Mouse (Mus musculus): ENCODE measurements at regions not wholly inside any gene's neighbourhood (a gene's known extent, or its start where the extent isn't known, plus 50 kb on each side); places are given as distances from the start of the nearest gene placed in this dataset.

DNA sequence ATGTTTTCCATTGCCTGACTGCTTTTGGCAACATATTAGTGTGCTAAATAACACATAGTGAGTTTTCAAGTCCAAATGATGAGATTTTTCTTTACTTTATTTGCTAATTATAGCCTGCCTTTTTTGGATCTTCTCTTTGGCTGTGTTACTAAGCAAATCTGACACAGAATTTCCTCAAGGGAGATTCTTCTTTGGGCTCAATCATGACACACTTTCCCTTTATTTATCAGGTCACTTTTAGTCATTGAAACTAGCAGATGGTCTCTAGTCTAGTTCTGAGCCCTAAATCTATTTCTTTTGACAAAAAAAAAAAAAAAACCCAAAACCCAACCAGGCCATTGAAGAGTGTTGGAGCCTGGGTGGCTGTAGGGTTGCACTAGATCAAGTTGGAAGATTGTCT, 147.4 kb upstream of the Trpm3 start:
- ATAC-seq (no peak), DNase-seq (ENCODE audit: low spot score) (no peak)

DNA sequence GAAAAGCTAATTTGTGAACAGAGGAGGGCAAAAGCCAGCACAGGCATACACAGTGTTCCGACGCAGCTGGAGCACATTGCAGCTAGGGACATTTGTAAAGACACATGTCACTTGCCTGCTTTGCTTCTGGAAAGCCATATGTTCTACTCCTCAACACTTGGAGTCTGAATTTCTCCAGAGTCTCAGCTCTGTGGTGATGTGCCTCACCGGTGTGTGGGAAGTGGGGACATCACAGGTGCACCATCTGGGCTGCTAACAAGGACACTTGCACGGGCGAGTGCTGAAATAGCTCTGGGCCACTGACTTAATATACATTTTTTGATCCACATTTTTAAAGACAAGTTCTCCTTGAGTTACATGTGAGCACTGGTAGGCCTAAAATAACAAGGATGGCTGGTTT, 139.2 kb upstream of the Trpm3 start:
- no peaks in the 10 kb centered on the region for H3K36me3 ChIP-seq (ENCODE audit: insufficient read depth, low read length)
- H3K4me2 ChIP-seq (ENCODE audit: low read depth, low read length) = no peak overlapping the region

More for the DNA sequence above, 147.4 kb upstream of the Trpm3 start:
- H3K9me3 ChIP-seq (ENCODE audit: low read length) = no peaks in the 10 kb centered on the region
- no peak overlapping the region for H3K4me3 ChIP-seq (ENCODE audit: low read length)
- no peak for TF ChIP-seq CTCF (IDR thresholded peaks at IDR 0.05; ENCODE audit: low read depth)
- H3K27me3 ChIP-seq (ENCODE audit: insufficient read depth, low read length) = no peaks in the 10 kb centered on the region
- no peaks in the 10 kb centered on the region for H3K4me1 ChIP-seq (ENCODE audit: insufficient read depth, low read length)
- H3K9ac ChIP-seq (replicated peaks; ENCODE audit: low read length) = no peak overlapping the region
- no peaks in the 10 kb centered on the region for H3K36me3 ChIP-seq (ENCODE audit: insufficient read depth, low read length)
- no peak overlapping the region for H3K4me2 ChIP-seq (ENCODE audit: low read depth, low read length)
- no peak overlapping the region for H3K27ac ChIP-seq

DNA sequence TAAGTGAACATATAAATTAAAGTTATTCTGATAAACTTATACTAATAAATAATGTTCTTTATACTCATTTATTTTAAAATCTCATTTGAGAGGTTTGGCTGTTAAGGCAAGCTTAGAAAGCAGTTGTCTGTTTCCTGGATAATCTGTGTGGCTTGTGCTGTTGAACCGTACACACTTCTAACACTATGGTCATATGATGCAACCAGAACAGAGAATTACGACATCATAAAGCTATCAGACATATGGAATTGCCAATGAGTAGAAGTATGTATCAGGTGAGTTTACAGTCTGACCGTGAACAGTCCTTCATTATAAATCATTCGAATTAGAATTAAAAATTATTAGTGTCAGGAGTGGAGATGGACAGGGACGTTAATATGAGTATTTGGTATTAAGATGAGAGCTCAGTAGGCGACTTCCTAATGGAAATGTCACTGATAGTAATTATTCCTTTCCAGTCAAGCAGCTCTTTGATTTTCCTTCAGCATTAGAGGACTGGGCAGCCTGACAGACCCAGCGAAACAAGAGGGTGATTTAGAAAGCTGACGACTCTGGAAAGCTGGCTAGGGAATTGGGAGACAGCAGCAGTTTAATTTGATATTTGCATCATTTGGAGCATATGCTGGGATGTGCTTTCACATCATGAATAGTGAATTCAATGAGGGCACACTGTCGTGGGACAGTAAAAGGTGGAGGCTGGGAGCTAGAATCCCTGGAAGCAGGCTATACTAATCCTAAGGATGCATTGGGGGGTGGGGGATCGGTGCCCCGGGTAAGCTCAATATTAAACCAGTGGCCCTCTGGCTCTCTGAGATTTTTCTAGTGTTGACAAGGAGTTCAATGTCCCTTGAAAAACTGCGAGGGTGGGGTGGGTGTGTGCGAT, 130.6 kb upstream of the Trpm3 start:
- Histone ChIP-seq H3K4me3 (ENCODE audit: low read length) (no peak overlapping the region), H3K27me3 (ENCODE audit: insufficient read depth, low read length) (no peaks in the 10 kb centered on the region), H3K4me2 (ENCODE audit: low read depth, low read length) (no peak overlapping the region), H3K9ac (replicated peaks; ENCODE audit: low read length) (no peak overlapping the region), H3K4me1 (ENCODE audit: insufficient read depth, low read length) (no peaks in the 10 kb centered on the region), H3K9me3 (ENCODE audit: low read length) (no peaks in the 10 kb centered on the region), H3K36me3 (ENCODE audit: insufficient read depth, low read length) (no peaks in the 10 kb centered on the region), H3K27ac (no peak overlapping the region)
- 65% methylated on average over 13 of the region's 13 CpGs for WGBS
- peak; percentile 49 for ATAC-seq
- DNase-seq (ENCODE audit: low spot score) = peak; percentile 46
- TF ChIP-seq CTCF (IDR thresholded peaks at IDR 0.05; ENCODE audit: low read depth) = no peak

More for the DNA sequence above, 139.2 kb upstream of the Trpm3 start:
- H3K27me3 ChIP-seq (ENCODE audit: insufficient read depth, low read length) = no peaks in the 10 kb centered on the region
- no peak overlapping the region for H3K4me3 ChIP-seq (ENCODE audit: low read length)
- no peak for ATAC-seq
- H3K9ac ChIP-seq (replicated peaks; ENCODE audit: low read length) = no peak overlapping the region
- no peaks in the 10 kb centered on the region for H3K9me3 ChIP-seq (ENCODE audit: low read length)
- WGBS = 74% methylated on average over 5 of the region's 5 CpGs
- TF ChIP-seq CTCF (IDR thresholded peaks at IDR 0.05; ENCODE audit: low read depth) = no peak
- no peaks in the 10 kb centered on the region for H3K4me1 ChIP-seq (ENCODE audit: insufficient read depth, low read length)
- DNase-seq (ENCODE audit: low spot score) = no peak
- H3K27ac ChIP-seq = no peak overlapping the region

DNA sequence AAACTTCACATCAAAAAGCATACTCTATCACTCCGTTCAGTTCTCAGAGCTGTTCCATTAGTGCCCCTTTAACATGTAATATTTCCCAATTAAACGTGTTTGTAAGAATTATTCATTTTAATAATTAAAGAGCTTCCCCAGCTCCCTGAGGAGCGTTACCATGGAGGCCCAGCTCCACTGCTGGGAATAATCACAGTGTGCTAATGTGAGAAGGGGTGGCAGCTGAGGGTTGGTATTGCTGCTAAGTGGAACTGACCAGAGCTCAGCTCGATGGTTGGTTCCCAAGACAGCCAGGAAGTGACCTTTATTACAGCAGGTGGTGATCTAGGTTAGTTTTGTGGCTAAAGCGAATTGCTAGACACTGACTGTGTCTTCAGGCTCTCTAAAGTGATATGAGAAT, 128.6 kb upstream of the Trpm3 start:
- H3K4me3 ChIP-seq (ENCODE audit: low read length) = no peak overlapping the region
- H3K27me3 ChIP-seq (ENCODE audit: insufficient read depth, low read length) = no peaks in the 10 kb centered on the region
- no peak overlapping the region for H3K9ac ChIP-seq (replicated peaks; ENCODE audit: low read length)
- no peak for ATAC-seq
- no peak for DNase-seq (ENCODE audit: low spot score)
- no peaks in the 10 kb centered on the region for H3K36me3 ChIP-seq (ENCODE audit: insufficient read depth, low read length)
- 59% methylated on average over 5 of the region's 5 CpGs for WGBS
- no peak overlapping the region for H3K4me2 ChIP-seq (ENCODE audit: low read depth, low read length)
- TF ChIP-seq CTCF (IDR thresholded peaks at IDR 0.05; ENCODE audit: low read depth) = no peak
- no peak overlapping the region for H3K27ac ChIP-seq
- H3K9me3 ChIP-seq (ENCODE audit: low read length) = no peaks in the 10 kb centered on the region
- H3K4me1 ChIP-seq (ENCODE audit: insufficient read depth, low read length) = no peaks in the 10 kb centered on the region

GRCm38 (mm10) chr19:22015854-22016610, 122.8 kb upstream of the Trpm3 start:
- no peak overlapping the region for H3K27ac ChIP-seq
- no peaks in the 10 kb centered on the region for H3K9me3 ChIP-seq (ENCODE audit: low read length)
- 82% methylated on average over 3 of the region's 3 CpGs for WGBS
- H3K9ac ChIP-seq (replicated peaks; ENCODE audit: low read length) = no peak overlapping the region
- no peaks in the 10 kb centered on the region for H3K27me3 ChIP-seq (ENCODE audit: insufficient read depth, low read length)
- no peak for TF ChIP-seq CTCF (IDR thresholded peaks at IDR 0.05; ENCODE audit: low read depth)
- ATAC-seq (no peak), DNase-seq (ENCODE audit: low spot score) (no peak)
- H3K36me3 ChIP-seq (ENCODE audit: insufficient read depth, low read length) = no peaks in the 10 kb centered on the region
- H3K4me2 ChIP-seq (ENCODE audit: low read depth, low read length) = no peak overlapping the region
- H3K4me3 ChIP-seq (ENCODE audit: low read length) = no peak overlapping the region
- H3K4me1 ChIP-seq (ENCODE audit: insufficient read depth, low read length) = no peaks in the 10 kb centered on the region

- Histone ChIP-seq H3K4me3 (ENCODE audit: low read length) (no peak overlapping the region), H3K27ac (no peak overlapping the region), H3K4me2 (ENCODE audit: low read depth, low read length) (no peak overlapping the region), H3K4me1 (ENCODE audit: insufficient read depth, low read length) (no peaks in the 10 kb centered on the region), H3K9ac (replicated peaks; ENCODE audit: low read length) (no peak overlapping the region), H3K36me3 (ENCODE audit: insufficient read depth, low read length) (no peaks in the 10 kb centered on the region), H3K27me3 (ENCODE audit: insufficient read depth, low read length) (no peaks in the 10 kb centered on the region), H3K9me3 (ENCODE audit: low read length) (no peaks in the 10 kb centered on the region)
- TF ChIP-seq CTCF (IDR thresholded peaks at IDR 0.05; ENCODE audit: low read depth) = no peak
- no peak for ATAC-seq
- WGBS = 53% methylated on average over 2 of the region's 2 CpGs
- DNase-seq (ENCODE audit: low spot score) = peak; percentile 44
These were observed 121.4 kb upstream of the Trpm3 start for GRCm38 (mm10) chr19:22017425-22017824.

DNA sequence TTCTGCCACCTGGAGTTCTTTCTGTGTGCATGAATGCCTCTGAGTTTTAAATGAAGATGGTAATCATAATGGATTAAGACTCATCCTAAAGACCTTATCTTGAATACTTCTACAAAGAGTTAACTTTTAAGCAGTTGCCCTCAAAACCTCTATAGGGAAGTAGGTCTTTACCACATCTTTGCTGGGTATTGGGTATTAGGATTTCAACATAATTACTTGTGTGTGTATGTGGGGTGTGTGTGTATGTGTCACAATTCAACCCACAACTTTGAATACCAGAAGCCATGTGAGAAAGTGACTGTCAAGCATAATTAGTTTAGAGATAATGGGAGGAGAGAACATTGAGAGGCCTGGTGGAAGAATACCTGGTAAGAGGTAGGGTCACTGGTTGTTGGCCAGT, 111.3 kb upstream of the Trpm3 start:
- Histone ChIP-seq H3K36me3 (ENCODE audit: insufficient read depth, low read length) (no peaks in the 10 kb centered on the region), H3K9ac (replicated peaks; ENCODE audit: low read length) (no peak overlapping the region), H3K4me3 (ENCODE audit: low read length) (no peak overlapping the region), H3K27ac (no peak overlapping the region), H3K27me3 (ENCODE audit: insufficient read depth, low read length) (no peaks in the 10 kb centered on the region), H3K4me1 (ENCODE audit: insufficient read depth, low read length) (no peaks in the 10 kb centered on the region), H3K4me2 (ENCODE audit: low read depth, low read length) (no peak overlapping the region), H3K9me3 (ENCODE audit: low read length) (no peaks in the 10 kb centered on the region)
- ATAC-seq (no peak), DNase-seq (ENCODE audit: low spot score) (no peak)
- TF ChIP-seq CTCF (IDR thresholded peaks at IDR 0.05; ENCODE audit: low read depth) = no peak
